In genomic region chr17:56744173-56744572, GRCm38 (mm10) we compare ENCODE assay signal across 20 mouse cellular contexts. TPM values are rescaled to one million over a fixed set of nuclear protein-coding genes. Genes with fewer than 3 reads are reported as not detected.
"Had no signal": no experiment of that assay in that cellular context is flagged by ENCODE, and none has a peak within 500 bp of the region (broad histone marks: within the 10 kb centered on the region; RNA-seq: fewer than 3 reads in every experiment).

No protein-coding gene starts in this region.

- H3K4me2 ChIP-seq: lung, embryonic 14.5 days; midbrain, embryonic 12.5 days; neural tube, embryonic 13.5 days; neural tube, embryonic 15.5 days had no signal

- H3K27ac ChIP-seq: midbrain, embryonic 10.5 days; midbrain, embryonic 12.5 days; neural tube, embryonic 13.5 days; neural tube, embryonic 15.5 days had no signal

- H3K36me3 ChIP-seq: midbrain, embryonic 10.5 days; midbrain, embryonic 12.5 days; neural tube, embryonic 13.5 days; neural tube, embryonic 15.5 days had no signal

- H3K9me3 ChIP-seq: midbrain, embryonic 10.5 days; midbrain, embryonic 12.5 days; neural tube, embryonic 13.5 days; neural tube, embryonic 15.5 days had no signal

- H3K4me3 ChIP-seq: midbrain, embryonic 10.5 days; midbrain, embryonic 12.5 days; myocyte; neural tube, embryonic 13.5 days; neural tube, embryonic 15.5 days had no signal

- H3K9ac ChIP-seq: lung, embryonic 14.5 days; midbrain, embryonic 12.5 days; neural tube, embryonic 13.5 days; neural tube, embryonic 15.5 days had no signal

- H3K27me3 ChIP-seq: neural tube, embryonic 15.5 days had no signal

- DNase-seq: lung, embryonic 14.5 days; lung, postnatal 10 days; lung, postnatal 4 days; midbrain, embryonic 14.5 days; retina, postnatal 1 day; right cerebral cortex, adult 18-20 months; right cerebral cortex, postnatal 25 days; right cerebral cortex, postnatal 4 days; spleen, adult 18-20 months; thymus, adult 18-20 months; thymus, postnatal 14 days; thymus, postnatal 36 days had no signal

- ATAC-seq: midbrain, embryonic 16.5 days had no signal

- H3K4me1 ChIP-seq: midbrain, embryonic 10.5 days; midbrain, embryonic 12.5 days; neural tube, embryonic 13.5 days; neural tube, embryonic 15.5 days had no signal

RNA-seq across cellular contexts. Expression of gene Nrtn, which starts 13.2 kb away (rescaled TPM):
- total RNA-seq: megakaryocyte, adult 5-6 weeks; megakaryocyte-erythroid progenitor cell, adult 5-6 weeks had no signal
